Mouse (Mus musculus) c-Kit-positive CD71-negative TER-119-negative erythroid progenitor cells, embryonic 14.5 days (primary cell): Measurements from ENCODE around the gene Fbxo47.

ENCODE experiments used
- DNase-seq: peaks from one replicate; pipeline ENCODE4 v3.0.0-alpha.2; 2013; ENCODE audit warnings: low read depth

Gene Fbxo47

DNA sequence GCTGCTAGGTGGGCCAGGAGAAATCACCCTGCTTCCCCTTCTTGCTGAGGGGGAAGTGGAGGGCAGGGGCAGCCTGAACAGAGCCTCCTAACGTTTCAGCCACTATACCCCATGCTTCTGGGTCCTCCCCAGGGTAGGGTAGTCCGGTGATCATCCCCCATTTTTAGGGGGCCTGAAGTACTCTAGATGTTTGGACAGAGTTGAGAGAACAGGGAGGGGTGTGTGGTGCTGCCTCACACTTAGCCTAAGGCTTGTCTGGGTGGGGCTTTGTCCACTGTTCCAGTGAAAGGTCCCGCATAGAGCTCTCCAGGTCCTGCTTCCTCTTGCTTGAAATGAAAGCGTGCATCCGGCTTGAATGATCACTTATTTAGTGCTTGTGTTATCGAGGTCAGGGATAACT lies 53.5 kb downstream of the Fbxo47 start:
- no peak for DNase-seq

DNA sequence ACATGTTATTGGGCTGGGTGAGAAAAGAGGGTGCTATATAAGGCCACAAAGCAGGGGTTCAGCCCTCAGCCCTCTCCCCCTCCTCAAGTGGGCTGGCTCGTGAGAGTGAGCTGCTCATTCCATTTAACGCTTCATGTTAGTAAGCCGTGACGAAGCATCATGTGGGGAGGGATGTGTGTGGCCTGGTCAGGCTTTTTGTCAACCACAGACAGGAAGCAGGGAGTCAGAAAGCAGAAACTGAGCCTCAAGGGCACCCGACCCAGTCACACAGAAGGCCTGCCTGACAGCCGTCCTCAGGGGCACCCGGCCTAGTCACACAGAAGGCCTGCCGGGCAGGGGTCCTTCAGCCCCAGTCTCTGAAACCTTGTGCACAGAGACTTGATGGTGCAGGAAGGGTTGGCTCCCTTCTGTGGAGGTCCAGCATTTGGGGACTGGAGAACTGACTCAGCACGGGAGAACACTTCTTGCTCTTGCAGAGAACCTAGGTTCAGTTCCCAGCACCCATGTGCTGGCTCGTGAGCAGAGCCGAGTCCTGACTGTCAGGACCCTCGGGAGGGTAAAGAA lies 54.0 kb downstream of the Fbxo47 start:
- DNase-seq: peak; percentile 65

DNA sequence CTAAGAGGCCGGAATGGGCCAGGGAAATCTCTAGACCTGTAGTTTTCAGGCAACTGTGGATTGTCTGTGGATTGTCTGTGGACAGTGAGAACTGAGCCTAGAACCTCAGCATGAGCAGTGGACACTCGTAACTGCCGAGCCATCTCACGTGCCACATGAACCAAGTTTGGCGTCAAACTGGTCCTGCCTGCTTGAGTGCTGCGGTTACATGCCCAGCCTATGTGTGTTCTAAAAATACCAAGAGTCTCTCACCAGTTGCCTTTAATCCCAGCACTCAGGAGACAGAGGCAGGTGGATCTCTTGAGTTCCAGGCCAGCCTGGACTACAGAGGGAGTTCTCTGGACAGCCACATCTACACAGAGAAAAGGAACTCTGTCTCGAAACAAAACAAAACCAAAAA lies 54.6 kb downstream of the Fbxo47 start:
- DNase-seq: no peak

DNA sequence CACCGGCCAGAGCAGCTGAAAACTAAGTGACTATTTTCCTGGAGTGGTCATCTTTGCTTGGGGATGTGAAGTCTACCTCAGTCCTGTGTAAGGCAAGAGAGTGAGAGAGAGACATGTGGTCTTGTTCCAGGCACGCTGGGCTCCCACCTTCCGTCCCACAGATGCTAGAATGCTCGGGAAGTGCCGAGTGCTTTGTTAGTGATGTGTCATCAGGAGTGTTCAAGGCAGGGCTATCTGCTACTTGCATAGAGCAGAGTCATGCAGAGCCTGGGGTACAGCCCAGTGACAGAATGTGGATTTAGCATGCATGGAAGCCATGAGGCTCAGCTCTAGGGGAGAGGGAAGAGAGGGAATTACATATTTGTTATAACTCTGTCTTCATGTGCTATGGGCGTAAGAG lies 56.3 kb downstream of the Fbxo47 start:
- no peak for DNase-seq

DNA sequence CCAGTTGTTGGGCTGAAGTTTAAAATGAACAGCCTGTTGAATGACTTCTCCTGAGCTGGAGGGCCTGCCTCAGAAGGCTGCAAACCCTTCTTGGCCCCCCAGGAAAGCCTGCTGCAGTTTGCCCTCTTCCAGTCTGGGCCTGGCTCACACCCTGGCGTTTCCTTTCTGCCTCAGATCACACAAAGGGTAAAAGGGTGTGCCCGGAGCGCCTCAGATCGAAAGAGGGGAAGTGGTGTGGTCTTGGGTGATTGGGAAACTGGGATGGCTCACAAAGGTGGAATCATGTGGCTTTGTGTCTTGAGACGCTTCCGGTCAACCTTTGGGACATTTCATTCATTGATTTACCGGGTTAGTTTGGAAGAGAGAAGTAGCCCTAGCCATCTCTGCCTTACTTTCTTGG lies 57.5 kb downstream of the Fbxo47 start:
- peak; percentile 44 for DNase-seq

DNA sequence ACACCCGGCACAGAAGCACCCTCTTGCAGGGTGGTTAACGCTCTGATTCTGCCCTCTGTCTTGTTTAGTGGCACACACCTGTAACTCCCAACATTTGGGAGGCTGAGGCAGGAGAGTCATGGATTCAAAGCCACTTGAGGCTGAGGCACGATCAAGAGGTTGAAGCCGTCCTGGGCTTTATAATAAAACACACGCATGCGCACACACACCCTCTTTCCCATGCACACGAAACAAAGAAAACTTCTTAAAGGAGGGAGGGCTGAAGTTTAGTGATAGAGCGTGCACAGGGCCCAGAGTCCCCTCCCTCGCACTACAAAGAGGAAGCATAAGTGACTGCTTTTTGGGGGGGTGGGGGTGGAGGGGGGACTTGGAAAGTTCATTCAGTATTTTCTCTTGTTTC lies 58.0 kb downstream of the Fbxo47 start:
- DNase-seq: no peak

- no peak for DNase-seq
Measured at GRCm38 (mm10) chr11:97825295-97825694, 58.7 kb downstream of the Fbxo47 start.

- DNase-seq: no peak
Measured at GRCm38 (mm10) chr11:97824895-97825294, 59.1 kb downstream of the Fbxo47 start.

DNA sequence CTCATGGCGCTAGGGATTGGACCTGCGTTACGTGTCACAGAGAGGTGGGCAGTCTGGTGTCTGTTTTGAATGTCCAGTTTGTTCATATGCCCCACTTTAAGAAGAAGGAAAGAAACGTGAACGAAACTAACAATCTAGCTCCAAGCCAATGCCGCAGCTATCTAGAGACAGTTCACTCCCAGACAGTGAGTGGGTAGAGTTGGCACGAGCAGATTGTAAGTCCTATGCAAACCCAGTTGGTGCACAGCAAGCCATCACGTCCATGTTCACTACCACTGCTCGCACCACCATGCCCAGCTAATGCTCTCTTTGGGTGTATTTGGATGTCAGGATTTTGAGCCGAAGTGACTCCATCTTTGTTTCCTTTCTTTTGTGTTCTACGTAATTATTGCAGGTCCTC lies 59.8 kb downstream of the Fbxo47 start:
- no peak for DNase-seq

- no peak for DNase-seq
Measured at GRCm38 (mm10) chr11:97822840-97823603, 60.9 kb downstream of the Fbxo47 start.

GRCm38 (mm10) chr11:97821401-97822064 lies 62.4 kb downstream of the Fbxo47 start:
- DNase-seq: no peak

DNA sequence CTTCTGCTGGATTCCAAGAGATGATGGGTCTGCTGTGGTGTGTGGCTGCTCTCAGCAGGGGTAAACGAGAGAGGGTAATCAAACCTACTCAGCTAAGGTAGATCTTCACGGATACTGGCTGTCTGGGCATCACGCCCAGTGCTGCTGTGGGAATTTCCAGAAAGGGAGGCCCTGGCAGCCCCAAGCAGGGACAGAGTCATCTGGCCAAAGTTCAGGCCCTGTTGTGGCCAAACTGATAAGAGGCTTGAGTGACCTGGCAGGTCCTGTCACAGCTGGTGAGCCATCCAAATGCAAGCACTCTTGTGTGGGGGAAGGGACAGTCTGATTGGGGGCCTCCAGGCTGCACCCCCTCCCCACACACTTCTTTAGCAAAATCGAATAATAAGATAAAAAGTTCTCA lies 63.1 kb downstream of the Fbxo47 start:
- no peak for DNase-seq

- DNase-seq: no peak
Measured at GRCm38 (mm10) chr11:97819923-97820322, 64.0 kb downstream of the Fbxo47 start.

GRCm38 (mm10) chr11:97819102-97819501 lies 64.9 kb downstream of the Fbxo47 start:
- DNase-seq: no peak

- DNase-seq: no peak
Measured at GRCm38 (mm10) chr11:97818571-97818970, 65.4 kb downstream of the Fbxo47 start.

GRCm38 (mm10) chr11:97818003-97818402 lies 66.0 kb downstream of the Fbxo47 start:
- no peak for DNase-seq

DNA sequence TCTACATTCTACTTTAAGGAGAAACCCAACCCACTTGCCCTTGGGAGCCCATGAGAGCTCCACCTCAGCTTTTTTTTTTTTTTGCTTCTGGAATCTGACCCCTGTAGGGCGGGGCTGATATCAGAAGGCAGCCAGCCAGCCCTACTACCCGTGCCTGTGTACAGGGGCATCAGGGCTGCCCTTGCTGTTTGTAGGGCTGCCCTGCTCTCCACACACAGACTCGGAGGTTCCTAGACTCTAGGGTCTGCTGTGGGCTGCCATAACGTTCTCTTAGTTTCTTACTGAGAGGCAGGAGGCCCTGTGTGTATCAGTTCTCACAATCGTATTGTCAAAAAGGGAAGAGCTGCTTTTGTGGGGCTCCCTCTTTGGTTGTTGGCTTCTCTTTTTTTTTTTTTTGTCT lies 66.6 kb downstream of the Fbxo47 start:
- no peak for DNase-seq

DNA sequence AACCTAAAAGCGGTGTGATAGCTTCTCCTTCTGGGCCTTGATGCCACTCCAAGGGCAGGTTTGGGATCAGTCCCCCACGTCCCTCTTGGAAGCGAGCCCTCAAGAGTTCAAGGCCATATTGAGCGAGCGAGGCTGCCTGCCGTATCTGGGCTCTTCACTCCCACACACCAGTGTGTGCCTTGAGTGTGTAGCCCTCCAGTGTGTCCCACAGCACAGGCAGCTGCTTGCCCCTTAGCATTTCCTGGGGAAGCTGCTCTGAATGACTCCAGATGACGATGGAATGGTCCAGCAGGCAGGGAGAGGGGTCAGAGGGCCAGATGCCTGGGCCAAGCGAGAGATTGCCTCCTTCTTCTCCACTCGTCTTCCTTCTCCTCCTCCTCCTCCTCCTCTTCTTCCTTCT lies 67.0 kb downstream of the Fbxo47 start:
- DNase-seq: no peak

GRCm38 (mm10) chr11:97816176-97816575 lies 67.8 kb downstream of the Fbxo47 start:
- no peak for DNase-seq

DNA sequence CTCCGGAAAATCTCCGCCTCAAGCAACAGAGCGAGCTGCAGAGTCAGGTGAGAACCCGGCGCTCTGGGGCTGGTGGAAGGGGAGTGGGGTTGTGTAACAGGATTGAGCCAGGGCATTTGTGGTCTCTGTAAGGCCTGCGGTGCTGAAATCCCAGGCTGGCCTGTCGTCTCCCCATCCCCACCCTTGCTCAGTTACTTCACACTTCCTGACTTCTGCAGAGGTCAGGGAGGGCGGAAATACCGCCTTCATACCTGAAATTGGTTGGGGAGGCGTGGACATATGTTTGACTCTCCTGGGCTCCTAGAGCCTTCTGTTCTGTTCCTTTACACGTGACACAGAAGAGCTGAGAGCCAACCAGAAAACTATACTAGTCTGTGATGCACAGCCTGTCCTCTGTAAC lies 68.2 kb downstream of the Fbxo47 start:
- DNase-seq: no peak

- DNase-seq: no peak
Measured at GRCm38 (mm10) chr11:97813746-97814515, 70.0 kb downstream of the Fbxo47 start.

DNA sequence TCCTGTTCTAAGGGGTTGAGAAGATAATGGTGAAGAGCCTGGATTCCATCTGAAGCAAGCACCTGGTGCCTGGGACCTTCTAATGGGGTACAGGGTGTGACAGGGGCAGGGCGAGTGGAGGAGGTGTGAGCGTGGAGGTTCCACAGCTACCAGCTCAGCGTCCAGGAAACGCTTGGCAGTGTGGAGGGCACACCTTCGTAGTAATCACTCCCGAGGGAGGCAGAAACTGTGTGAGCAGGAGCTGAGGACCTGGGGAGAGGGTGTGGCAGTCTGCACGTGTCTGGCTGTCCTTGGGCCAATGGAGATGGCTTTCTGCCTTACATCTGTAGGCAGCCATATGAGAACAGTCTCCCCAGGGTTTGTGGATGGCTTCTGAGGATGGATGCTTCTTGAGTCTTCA lies 70.9 kb downstream of the Fbxo47 start:
- DNase-seq: no peak

- no peak for DNase-seq
Measured at GRCm38 (mm10) chr11:97812491-97812921, 71.4 kb downstream of the Fbxo47 start.
